Mouse (Mus musculus) heart, embryonic 12.5 days (tissue): Measurements from ENCODE around the gene Dpy19l1. TPM values are rescaled to one million over a fixed set of nuclear protein-coding genes. Genes with fewer than 3 reads are reported as not detected.

Experiments used
- ATAC-seq: fragments of 200-750 bp; cut with Nextera tagmentation; 2 replicates; pipeline ENCODE4 v1.8.0; 2017; ENCODE audit warnings: moderate TSS enrichment, moderate library complexity; ENCODE audit not compliant: insufficient number of reproducible peaks, low FRiP score
- H3K27ac ChIP-seq: fragments of 300-500 bp; sonication (generic); 2 replicates; pipeline ENCODE4 v1.5.1; 2016; ENCODE audit warnings: mild to moderate bottlenecking, moderate library complexity; ENCODE audit not compliant: poor library complexity, severe bottlenecking
- H3K27me3 ChIP-seq: fragments of 300-500 bp; sonication (generic); replicated peaks from 2 replicates; pipeline ENCODE4 v1.6.1; 2016; ENCODE audit warnings: mild to moderate bottlenecking, moderate library complexity
- H3K36me3 ChIP-seq: fragments of 300-500 bp; sonication (generic); 2 replicates; pipeline ENCODE4 v1.6.1; 2016; ENCODE audit warnings: mild to moderate bottlenecking, moderate library complexity
- H3K4me1 ChIP-seq: fragments of 300-500 bp; sonication (generic); replicated peaks from 2 replicates; pipeline ENCODE4 v1.6.1; 2016; ENCODE audit warnings: mild to moderate bottlenecking
- H3K4me2 ChIP-seq: fragments of 300-500 bp; sonication (generic); 2 replicates; pipeline ENCODE4 v1.6.1; 2016; ENCODE audit warnings: mild to moderate bottlenecking, moderate library complexity
- H3K4me3 ChIP-seq: fragments of 300-500 bp; sonication (generic); 2 replicates; pipeline ENCODE4 v1.5.1; 2016; ENCODE audit warnings: mild to moderate bottlenecking
- H3K9ac ChIP-seq: fragments of 300-500 bp; sonication (generic); 2 replicates; pipeline ENCODE4 v1.6.1; 2016; ENCODE audit warnings: mild to moderate bottlenecking, moderate library complexity
- H3K9me3 ChIP-seq: fragments of 300-500 bp; sonication (generic); replicated peaks from 2 replicates; pipeline ENCODE4 v1.6.1; 2016; ENCODE audit warnings: mild to moderate bottlenecking, moderate library complexity
- WGBS: fragments of 180-500 bp; shearing (Covaris S2); methylation state at CpG from one replicate; pipeline ENCODE4 v1.1.7; 2016; 5-methylcytosine and 5-hydroxymethylcytosine counted together
- polyA plus RNA-seq: library from polyadenylated mRNA; unstranded; fragments of >200 nt; fragmentation: Nextera tagmentation; extraction: Ambion mirVana; gene quantifications from 2 replicates; pipeline ENCODE4 v1.2.1, GENCODE M21; 2016

Dpy19l1 gene
- 14.6 and 15.8 TPM in 2 replicates for polyA plus RNA-seq

GRCm38 (mm10) chr9:24503067-24503857 is at the start of gene Dpy19l1:
TSS of gene Dpy19l1 (minus strand) at chr9:24503140.
- H3K36me3 ChIP-seq, result no peaks in the 10 kb centered on the region
- no peaks in the 10 kb centered on the region for H3K9me3 ChIP-seq
- H3K9ac ChIP-seq, result peak within 1 kb of the TSS; percentile 83
- H3K4me1 ChIP-seq, result peaks cover 13% of the 10 kb centered on the region
- H3K27me3 ChIP-seq, result no peaks in the 10 kb centered on the region
- peak within 1 kb of the TSS; percentile 93 for H3K27ac ChIP-seq
- WGBS, result under 1% methylated on average over 82 of the region's 99 CpGs
- peak within 1 kb of the TSS; percentile 90 for H3K4me3 ChIP-seq
- peak within 1 kb of the TSS; percentile 77 for H3K4me2 ChIP-seq
- peak; percentile 97 for ATAC-seq

- Histone ChIP-seq H3K4me3 (no peak overlapping the region), H3K9me3 (no peaks in the 10 kb centered on the region), H3K27ac (no peak overlapping the region), H3K4me2 (no peak overlapping the region), H3K36me3 (no peaks in the 10 kb centered on the region), H3K9ac (no peak overlapping the region), H3K4me1 (no peaks in the 10 kb centered on the region), H3K27me3 (no peaks in the 10 kb centered on the region)
- WGBS, result 33% methylated on average over 2 of the region's 2 CpGs
- no peak for ATAC-seq
Observed at GRCm38 (mm10) chr9:24538159-24538558, 35.2 kb upstream of the Dpy19l1 start.

GRCm38 (mm10) chr9:24516575-24517139 is 13.7 kb upstream of the Dpy19l1 start:
- 57% methylated on average over 10 of the region's 10 CpGs for WGBS
- H3K27ac ChIP-seq, result no peak overlapping the region

GRCm38 (mm10) chr9:24514078-24514469 is 11.1 kb upstream of the Dpy19l1 start:
- Histone ChIP-seq H3K4me2 (no peak overlapping the region), H3K9me3 (no peaks in the 10 kb centered on the region), H3K9ac (no peak overlapping the region), H3K27me3 (no peaks in the 10 kb centered on the region), H3K27ac (no peak overlapping the region), H3K36me3 (no peaks in the 10 kb centered on the region), H3K4me1 (no peaks in the 10 kb centered on the region), H3K4me3 (no peak overlapping the region)
- 66% methylated on average over 5 of the region's 5 CpGs for WGBS
- ATAC-seq, result no peak

More at GRCm38 (mm10) chr9:24516575-24517139, 13.7 kb upstream of the Dpy19l1 start:
- no peak overlapping the region for H3K9ac ChIP-seq
- H3K27me3 ChIP-seq, result no peaks in the 10 kb centered on the region
- no peaks in the 10 kb centered on the region for H3K9me3 ChIP-seq
- ATAC-seq, result no peak
- H3K36me3 ChIP-seq, result no peaks in the 10 kb centered on the region
- no peaks in the 10 kb centered on the region for H3K4me1 ChIP-seq
- H3K4me3 ChIP-seq, result no peak overlapping the region
- H3K4me2 ChIP-seq, result no peak overlapping the region

- Histone ChIP-seq H3K36me3 (no peaks in the 10 kb centered on the region), H3K9ac (no peak overlapping the region), H3K9me3 (no peaks in the 10 kb centered on the region), H3K27ac (no peak overlapping the region), H3K27me3 (no peaks in the 10 kb centered on the region), H3K4me2 (no peak overlapping the region), H3K4me3 (no peak overlapping the region), H3K4me1 (no peaks in the 10 kb centered on the region)
- ATAC-seq, result no peak
- WGBS, result 72% methylated on average over 9 of the region's 9 CpGs
Observed at GRCm38 (mm10) chr9:24513290-24514077, 10.5 kb upstream of the Dpy19l1 start.

GRCm38 (mm10) chr9:24512121-24512539 is 9.2 kb upstream of the Dpy19l1 start:
- H3K9me3 ChIP-seq, result no peaks in the 10 kb centered on the region
- no peaks in the 10 kb centered on the region for H3K27me3 ChIP-seq
- no peak overlapping the region for H3K4me2 ChIP-seq
- no peak overlapping the region for H3K27ac ChIP-seq
- H3K4me1 ChIP-seq, result no peaks in the 10 kb centered on the region
- no peak overlapping the region for H3K9ac ChIP-seq
- H3K4me3 ChIP-seq, result no peak overlapping the region
- 81% methylated on average over 5 of the region's 5 CpGs for WGBS
- H3K36me3 ChIP-seq, result no peaks in the 10 kb centered on the region
- ATAC-seq, result no peak

- Histone ChIP-seq H3K27ac (no peak overlapping the region), H3K27me3 (no peaks in the 10 kb centered on the region), H3K36me3 (no peaks in the 10 kb centered on the region), H3K4me3 (no peak overlapping the region), H3K4me2 (no peak overlapping the region), H3K9me3 (no peaks in the 10 kb centered on the region), H3K9ac (no peak overlapping the region), H3K4me1 (no peaks in the 10 kb centered on the region)
- no peak for ATAC-seq
- 85% methylated on average over 4 of the region's 4 CpGs for WGBS
Observed at GRCm38 (mm10) chr9:24511371-24512120, 8.6 kb upstream of the Dpy19l1 start.

GRCm38 (mm10) chr9:24508880-24509279 is 5.9 kb upstream of the Dpy19l1 start:
- ATAC-seq, result no peak
- 84% methylated on average over 4 of the region's 4 CpGs for WGBS

GRCm38 (mm10) chr9:24506510-24506909 is 3.6 kb upstream of the Dpy19l1 start:
- ATAC-seq, result no peak
- peaks cover 7% of the 10 kb centered on the region for H3K4me1 ChIP-seq
- H3K36me3 ChIP-seq, result no peaks in the 10 kb centered on the region
- H3K4me3 ChIP-seq, result no peak overlapping the region
- H3K27me3 ChIP-seq, result no peaks in the 10 kb centered on the region
- no peak overlapping the region for H3K4me2 ChIP-seq
- H3K27ac ChIP-seq, result no peak overlapping the region
- no peak overlapping the region for H3K9ac ChIP-seq
- no peaks in the 10 kb centered on the region for H3K9me3 ChIP-seq

More at GRCm38 (mm10) chr9:24508880-24509279, 5.9 kb upstream of the Dpy19l1 start:
- Histone ChIP-seq H3K4me1 (no peaks in the 10 kb centered on the region), H3K4me2 (no peak overlapping the region), H3K4me3 (no peak overlapping the region), H3K9me3 (no peaks in the 10 kb centered on the region), H3K36me3 (no peaks in the 10 kb centered on the region), H3K27me3 (no peaks in the 10 kb centered on the region), H3K9ac (no peak overlapping the region), H3K27ac (no peak overlapping the region)

- Histone ChIP-seq H3K4me1 (peaks cover 13% of the 10 kb centered on the region), H3K36me3 (no peaks in the 10 kb centered on the region), H3K4me2 (no peak overlapping the region), H3K9ac (no peak overlapping the region), H3K27ac (no peak overlapping the region), H3K27me3 (no peaks in the 10 kb centered on the region), H3K9me3 (no peaks in the 10 kb centered on the region), H3K4me3 (no peak overlapping the region)
- no peak for ATAC-seq
- WGBS, result 64% methylated on average over 5 of the region's 5 CpGs
Observed at GRCm38 (mm10) chr9:24505017-24505763, 2.2 kb upstream of the Dpy19l1 start.
